Mouse (Mus musculus) megakaryocyte, embryonic 14.5 days (primary cell): ENCODE data around the gene 7420426K07Rik.

ENCODE experiments used
- FLI1 ChIP-seq: IDR thresholded peaks from 2 replicates; pipeline ENCODE4 v1.6.1; 2012; ENCODE audit warnings: low read length, inconsistent platforms, mixed read lengths
- GATA1 ChIP-seq: IDR thresholded peaks from 3 replicates; pipeline ENCODE4 v1.6.1; 2012; ENCODE audit warnings: mixed read lengths, low read length, inconsistent platforms, borderline replicate concordance

GRCm38 (mm10) chr9:98924183-98924582 is 21.3 kb downstream of the 7420426K07Rik start:
- no peak for TF ChIP-seq GATA1
- no peak for TF ChIP-seq FLI1
